Mouse (Mus musculus) hindbrain, embryonic 14.5 days (tissue): ENCODE measurements around the gene Scgb2b11. TPM values are rescaled to one million over a fixed set of nuclear protein-coding genes. Genes with fewer than 3 reads are reported as not detected.
"Not testable (repeated sequence)": the region's sequence is repeated elsewhere in the genome, so short reads cannot be mapped to it uniquely, and the experiment has no call there.

Experiments
- ATAC-seq: fragments of 200-750 bp; cut with Nextera tagmentation; 2 replicates; pipeline ENCODE4 v1.8.0; 2017; ENCODE audit warnings: moderate number of reproducible peaks, mild to moderate bottlenecking, moderate TSS enrichment, moderate library complexity; ENCODE audit not compliant: low FRiP score
- DNase-seq: peaks from one replicate; pipeline ENCODE4 v3.0.0-alpha.2; 2015; ENCODE audit warnings: low spot score
- H3K27ac ChIP-seq: fragments of 300-500 bp; sonication (generic); 2 replicates; pipeline ENCODE4 v1.5.1; 2014; ENCODE audit warnings: mild to moderate bottlenecking, moderate library complexity
- H3K27me3 ChIP-seq: fragments of 300-500 bp; sonication (generic); 2 replicates; pipeline ENCODE4 v1.6.1; 2014; ENCODE audit warnings: mild to moderate bottlenecking, low read length, mixed read lengths; ENCODE audit not compliant: control insufficient read depth, insufficient read depth
- H3K36me3 ChIP-seq: fragments of 300-500 bp; sonication (generic); replicated peaks from 2 replicates; pipeline ENCODE4 v1.6.1; 2014; ENCODE audit not compliant: control insufficient read depth, insufficient read depth
- H3K4me1 ChIP-seq: fragments of 300-500 bp; sonication (generic); replicated peaks from 2 replicates; pipeline ENCODE4 v1.6.1; 2014; ENCODE audit warnings: antibody characterized with exemption, low read length, mixed read lengths; ENCODE audit not compliant: control insufficient read depth, insufficient read depth
- H3K4me2 ChIP-seq: fragments of 300-500 bp; sonication (generic); replicated peaks from 2 replicates; pipeline ENCODE4 v1.6.1; 2014; ENCODE audit warnings: mild to moderate bottlenecking, moderate library complexity
- H3K4me3 ChIP-seq: fragments of 300-500 bp; sonication (generic); replicated peaks from 2 replicates; pipeline ENCODE4 v1.5.1; 2014; ENCODE audit warnings: mild to moderate bottlenecking, low read length
- H3K9ac ChIP-seq: fragments of 300-500 bp; sonication (generic); 2 replicates; pipeline ENCODE4 v1.6.1; 2014
- H3K9me3 ChIP-seq: fragments of 300-500 bp; sonication (generic); 2 replicates; pipeline ENCODE4 v1.6.1; 2016; ENCODE audit warnings: low read length; ENCODE audit not compliant: control insufficient read depth
- WGBS: fragments of 180-500 bp; shearing (Covaris S2); extraction: QIAGEN DNeasy Blood & Tissue Kit; methylation state at CpG from one replicate; pipeline ENCODE4 v1.1.7; 2014; 5-methylcytosine and 5-hydroxymethylcytosine counted together
- polyA plus RNA-seq: library from polyadenylated mRNA; unstranded; fragments of >200 nt; fragmentation: Nextera tagmentation; extraction: Ambion mirVana; gene quantifications from 2 replicates; pipeline ENCODE4 v1.2.1, GENCODE M21; 2014

Scgb2b11 gene
- polyA plus RNA-seq, result not detected in 2 replicates

DNA sequence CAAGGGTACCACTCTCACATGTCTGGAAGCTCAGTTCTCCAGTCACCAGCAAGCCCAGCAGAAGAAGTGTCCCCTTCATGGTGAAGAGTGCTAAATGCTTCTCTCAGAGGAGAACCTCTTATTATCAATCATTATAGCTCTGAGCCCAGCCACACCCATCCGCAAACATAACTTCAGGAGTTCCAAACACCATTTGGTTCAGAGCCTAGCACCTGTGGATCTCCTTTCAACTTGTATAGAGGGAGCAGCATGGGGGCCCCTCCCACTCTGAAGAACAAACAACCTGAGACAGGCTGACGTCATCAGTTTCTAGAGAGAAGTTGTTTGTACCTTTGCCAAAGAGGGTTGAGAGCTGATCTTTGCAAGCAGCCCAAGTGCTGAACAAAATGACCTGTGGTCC is at the start of gene Scgb2b11:
TSS of gene Scgb2b11 (minus strand) at position 101 of the 400 bp plus-strand sequence.
- not testable (repeated sequence) for H3K4me3 ChIP-seq, H3K27me3 ChIP-seq, DNase-seq, H3K9me3 ChIP-seq, ATAC-seq, H3K9ac ChIP-seq, H3K4me1 ChIP-seq, H3K36me3 ChIP-seq, H3K27ac ChIP-seq, H3K4me2 ChIP-seq
- WGBS, result 89% methylated on average over 2 of the region's 2 CpGs

DNA sequence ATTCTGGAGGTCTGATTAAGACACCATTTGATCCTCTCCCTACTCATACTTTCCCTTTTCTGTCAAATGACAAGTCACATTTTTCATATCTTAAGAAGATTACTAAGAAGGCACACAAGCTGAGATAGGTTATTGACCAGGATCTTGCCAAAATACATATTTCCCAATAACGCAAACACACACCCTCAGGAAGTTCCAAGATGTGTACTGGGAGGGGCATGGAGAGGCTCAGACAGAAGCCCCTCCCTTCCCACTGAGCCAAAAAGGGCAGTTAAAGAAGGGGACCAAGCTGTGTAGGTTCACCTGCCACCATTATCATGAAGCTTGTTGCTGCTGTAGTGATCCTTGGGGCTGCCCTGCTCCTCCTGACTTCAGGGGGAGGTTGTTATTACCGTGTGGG is 11.6 kb upstream of the Scgb2b11 start, which contains the start of gene Scgb1b11:
TSS of gene Scgb1b11 (plus strand) at position 301 of the 400 bp plus-strand sequence.
- not testable (repeated sequence) for H3K4me2 ChIP-seq, H3K36me3 ChIP-seq, H3K4me3 ChIP-seq, H3K27ac ChIP-seq, H3K27me3 ChIP-seq, H3K4me1 ChIP-seq, ATAC-seq, H3K9me3 ChIP-seq, DNase-seq, H3K9ac ChIP-seq
- WGBS, result no CpG with 5 or more reads among the region's 2 CpGs

Other genes starting within 250 kb of the Scgb2b11 start
- not detected in 2 replicates for gene Scgb1b10, start 110.3 kb downstream of the Scgb2b11 start, polyA plus RNA-seq
- gene Scgb1b11, start 11.7 kb upstream of the Scgb2b11 start, polyA plus RNA-seq, result not detected in 2 replicates
- not detected in 2 replicates for gene Scgb2b12, start 116.1 kb upstream of the Scgb2b11 start, polyA plus RNA-seq
- gene Scgb1b12, start 123.0 kb upstream of the Scgb2b11 start, polyA plus RNA-seq, result not detected in 2 replicates
- gene Scgb1b29, start 230.4 kb upstream of the Scgb2b11 start, polyA plus RNA-seq, result not detected in 2 replicates